Mouse (Mus musculus): ENCODE data around the gene Rnaseh2c. TPM values are rescaled to one million over a fixed set of nuclear protein-coding genes. Genes with fewer than 3 reads are reported as not detected.

The Rnaseh2c gene
- 82.4 and 102 TPM in 2 replicates for polyA plus RNA-seq (2012; ENCODE audit: insufficient read depth, insufficient read length, missing spikeins)

DNA sequence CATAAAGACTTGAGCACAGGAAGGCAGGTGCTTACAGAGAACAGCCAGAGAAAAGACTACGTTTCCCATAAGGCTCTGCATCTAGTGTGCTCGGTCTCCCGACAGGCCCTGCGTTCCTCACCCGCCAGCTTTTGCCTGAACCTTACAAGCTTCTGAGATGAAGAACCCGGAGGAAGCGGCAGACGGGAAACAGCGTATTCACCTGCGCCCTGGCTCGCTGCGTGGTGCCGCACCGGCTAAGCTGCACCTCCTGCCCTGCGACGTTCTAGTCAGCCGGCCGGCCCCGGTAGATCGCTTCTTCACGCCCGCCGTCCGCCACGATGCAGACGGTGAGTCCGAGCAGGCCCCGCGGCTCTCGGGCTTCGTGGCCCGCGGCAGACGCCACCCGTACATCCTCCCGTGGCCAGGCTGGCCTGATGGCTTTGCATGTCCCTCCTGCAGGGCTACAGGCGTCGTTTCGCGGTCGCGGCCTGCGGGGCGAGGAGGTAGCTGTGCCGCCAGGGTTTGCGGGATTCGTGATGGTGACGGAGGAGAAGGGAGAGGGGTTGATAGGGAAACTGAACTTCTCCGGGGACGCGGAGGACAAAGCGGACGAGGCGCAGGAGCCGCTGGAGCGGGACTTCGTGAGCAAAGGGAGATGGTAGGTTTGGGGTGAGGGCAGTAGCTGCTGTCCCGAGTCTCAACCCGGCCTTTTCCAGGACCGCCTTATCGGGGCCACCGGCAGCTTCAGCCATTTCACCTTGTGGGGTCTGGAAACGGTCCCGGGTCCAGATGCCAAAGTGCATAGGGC lies at the start of gene Rnaseh2c:
TSS of gene Rnaseh2c (plus strand) at position 122 of the 790 bp plus-strand sequence.
- Histone ChIP-seq H3K4me1 (ENCODE audit: control insufficient read depth, insufficient read depth, low read length) (peaks cover 17% of the 10 kb centered on the region), H3K27ac (ENCODE audit: insufficient read depth, low read depth, low read length) (peak within 1 kb of the TSS; percentile 39), H3K4me3 (ENCODE audit: insufficient read depth, low read length) (peak within 1 kb of the TSS; percentile 94)
- TF ChIP-seq POLR2A (IDR thresholded peaks at IDR 0.05; ENCODE audit: borderline replicate concordance, low read depth, low read length), result no peak
- TF ChIP-seq CTCF (IDR thresholded peaks at IDR 0.05; ENCODE audit: low read depth, low read length), result no peak

DNA sequence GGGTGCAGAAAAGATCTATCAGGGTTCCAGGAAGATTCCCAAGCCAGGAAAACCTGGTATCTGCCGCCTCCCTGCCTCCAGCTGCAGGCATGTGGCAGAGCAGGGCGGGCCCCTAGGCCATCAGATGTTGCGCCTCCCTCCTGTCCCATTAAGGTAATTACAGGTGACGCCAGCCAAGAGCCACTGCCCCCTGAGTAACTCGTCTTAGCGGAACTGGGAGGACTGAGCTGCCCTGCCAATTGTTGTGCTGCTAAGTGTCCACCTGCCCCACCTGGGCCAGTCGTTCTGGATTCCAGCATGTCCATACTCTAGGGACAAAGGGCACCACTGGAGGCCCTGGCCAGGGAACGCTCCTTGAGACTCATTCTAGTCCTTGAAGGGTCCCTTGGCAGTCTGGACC lies 47.9 kb upstream of the Rnaseh2c start:
- Histone ChIP-seq H3K27ac (ENCODE audit: insufficient read depth, low read depth, low read length) (no peak overlapping the region), H3K4me1 (ENCODE audit: control insufficient read depth, insufficient read depth, low read length) (no peaks in the 10 kb centered on the region), H3K4me3 (ENCODE audit: insufficient read depth, low read length) (no peak overlapping the region)
- TF ChIP-seq POLR2A (IDR thresholded peaks at IDR 0.05; ENCODE audit: borderline replicate concordance, low read depth, low read length), result no peak
- TF ChIP-seq CTCF (IDR thresholded peaks at IDR 0.05; ENCODE audit: low read depth, low read length), result no peak

DNA sequence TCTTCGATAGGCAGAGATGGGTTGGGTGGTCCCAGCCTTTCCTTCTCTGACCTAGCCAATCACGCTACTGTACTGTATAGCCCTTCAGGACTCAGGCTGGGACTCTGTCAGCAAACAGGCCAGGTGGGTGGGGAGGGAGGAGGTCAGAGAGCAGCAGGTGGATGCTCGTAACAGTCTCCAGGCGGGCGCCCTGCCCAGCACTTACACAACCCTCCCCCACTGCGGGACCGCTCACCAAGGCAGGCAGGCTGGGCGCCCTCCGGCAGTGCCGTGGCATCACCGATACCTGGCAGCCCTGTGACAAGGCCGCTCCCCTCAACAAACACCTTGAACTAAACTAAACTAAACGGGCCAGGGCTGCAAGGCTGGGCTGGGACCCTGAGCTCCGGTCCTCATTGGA lies 47.5 kb upstream of the Rnaseh2c start:
- no peaks in the 10 kb centered on the region for H3K4me1 ChIP-seq (ENCODE audit: control insufficient read depth, insufficient read depth, low read length)
- no peak overlapping the region for H3K27ac ChIP-seq (ENCODE audit: insufficient read depth, low read depth, low read length)
- H3K4me3 ChIP-seq (ENCODE audit: insufficient read depth, low read length), result no peak overlapping the region
- TF ChIP-seq CTCF (IDR thresholded peaks at IDR 0.05; ENCODE audit: low read depth, low read length) (no peak), POLR2A (IDR thresholded peaks at IDR 0.05; ENCODE audit: borderline replicate concordance, low read depth, low read length) (no peak)

DNA sequence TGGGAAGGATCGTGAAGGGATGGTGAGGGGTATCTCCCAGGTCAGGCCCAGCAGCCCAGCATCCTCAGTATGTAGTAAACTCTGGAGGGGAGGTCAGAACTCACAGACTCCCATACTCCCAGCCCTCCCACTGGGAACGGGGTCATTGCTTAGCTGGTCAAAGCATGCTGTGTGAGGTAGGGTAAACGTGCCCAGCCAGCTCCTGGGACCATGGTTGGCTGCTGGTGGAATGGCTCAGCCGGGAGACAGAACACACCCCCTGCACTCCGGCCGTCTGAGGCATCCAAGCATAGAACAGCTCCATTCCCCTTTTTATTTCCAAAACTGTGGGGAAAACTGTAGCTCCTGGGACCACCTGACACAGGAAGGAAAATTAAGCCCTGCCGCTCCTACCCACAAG lies 43.5 kb upstream of the Rnaseh2c start:
- TF ChIP-seq CTCF (IDR thresholded peaks at IDR 0.05; ENCODE audit: low read depth, low read length), result no peak
- TF ChIP-seq POLR2A (IDR thresholded peaks at IDR 0.05; ENCODE audit: borderline replicate concordance, low read depth, low read length), result no peak

DNA sequence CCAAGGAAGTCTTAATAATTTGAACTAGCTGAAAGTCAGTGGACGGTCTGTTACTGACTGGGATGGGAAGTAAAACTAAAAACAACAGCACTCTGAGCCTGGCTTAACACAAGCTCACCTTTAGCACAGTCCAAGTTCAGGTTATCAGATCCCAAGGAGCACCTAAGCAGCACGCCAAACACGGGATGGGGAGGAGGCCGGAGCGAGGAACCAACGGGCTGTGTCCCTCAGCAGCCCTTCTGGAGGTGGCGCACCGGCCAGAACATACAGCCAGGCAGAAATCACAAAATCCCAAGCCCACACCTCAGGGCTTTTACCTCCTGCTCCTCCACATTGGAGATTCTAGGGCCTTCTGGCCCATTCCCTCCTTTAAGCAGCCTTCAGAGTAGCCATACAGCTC lies 42.9 kb upstream of the Rnaseh2c start:
- Histone ChIP-seq H3K4me1 (ENCODE audit: control insufficient read depth, insufficient read depth, low read length) (no peaks in the 10 kb centered on the region), H3K27ac (ENCODE audit: insufficient read depth, low read depth, low read length) (no peak overlapping the region), H3K4me3 (ENCODE audit: insufficient read depth, low read length) (no peak overlapping the region)
- TF ChIP-seq CTCF (IDR thresholded peaks at IDR 0.05; ENCODE audit: low read depth, low read length), result no peak
- no peak for TF ChIP-seq POLR2A (IDR thresholded peaks at IDR 0.05; ENCODE audit: borderline replicate concordance, low read depth, low read length)

More for the DNA sequence above, 43.5 kb upstream of the Rnaseh2c start:
- H3K4me1 ChIP-seq (ENCODE audit: control insufficient read depth, insufficient read depth, low read length), result no peaks in the 10 kb centered on the region
- no peak overlapping the region for H3K27ac ChIP-seq (ENCODE audit: insufficient read depth, low read depth, low read length)
- H3K4me3 ChIP-seq (ENCODE audit: insufficient read depth, low read length), result no peak overlapping the region

DNA sequence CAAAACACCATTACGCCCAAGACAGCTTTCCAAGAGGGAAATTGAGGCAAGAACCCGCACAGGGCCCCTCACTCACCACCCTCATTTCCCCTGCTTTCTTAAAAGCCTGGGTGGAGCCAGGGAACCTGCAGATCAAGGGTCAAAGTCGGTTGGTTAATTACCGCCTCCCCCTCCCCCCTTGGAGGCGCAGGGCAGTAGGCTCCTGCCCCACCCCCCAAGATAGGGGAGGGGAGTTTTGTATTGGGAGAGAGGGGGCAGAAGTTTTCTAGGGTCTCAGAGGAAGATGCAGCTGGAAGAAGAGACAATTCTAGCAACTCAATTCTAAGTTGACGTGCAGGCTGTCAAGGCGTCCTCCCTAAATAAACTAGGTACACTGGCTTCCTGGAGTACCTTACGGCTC lies 42.4 kb upstream of the Rnaseh2c start:
- Histone ChIP-seq H3K4me1 (ENCODE audit: control insufficient read depth, insufficient read depth, low read length) (no peaks in the 10 kb centered on the region), H3K27ac (ENCODE audit: insufficient read depth, low read depth, low read length) (no peak overlapping the region), H3K4me3 (ENCODE audit: insufficient read depth, low read length) (no peak overlapping the region)
- TF ChIP-seq POLR2A (IDR thresholded peaks at IDR 0.05; ENCODE audit: borderline replicate concordance, low read depth, low read length), result no peak
- TF ChIP-seq CTCF (IDR thresholded peaks at IDR 0.05; ENCODE audit: low read depth, low read length), result no peak

DNA sequence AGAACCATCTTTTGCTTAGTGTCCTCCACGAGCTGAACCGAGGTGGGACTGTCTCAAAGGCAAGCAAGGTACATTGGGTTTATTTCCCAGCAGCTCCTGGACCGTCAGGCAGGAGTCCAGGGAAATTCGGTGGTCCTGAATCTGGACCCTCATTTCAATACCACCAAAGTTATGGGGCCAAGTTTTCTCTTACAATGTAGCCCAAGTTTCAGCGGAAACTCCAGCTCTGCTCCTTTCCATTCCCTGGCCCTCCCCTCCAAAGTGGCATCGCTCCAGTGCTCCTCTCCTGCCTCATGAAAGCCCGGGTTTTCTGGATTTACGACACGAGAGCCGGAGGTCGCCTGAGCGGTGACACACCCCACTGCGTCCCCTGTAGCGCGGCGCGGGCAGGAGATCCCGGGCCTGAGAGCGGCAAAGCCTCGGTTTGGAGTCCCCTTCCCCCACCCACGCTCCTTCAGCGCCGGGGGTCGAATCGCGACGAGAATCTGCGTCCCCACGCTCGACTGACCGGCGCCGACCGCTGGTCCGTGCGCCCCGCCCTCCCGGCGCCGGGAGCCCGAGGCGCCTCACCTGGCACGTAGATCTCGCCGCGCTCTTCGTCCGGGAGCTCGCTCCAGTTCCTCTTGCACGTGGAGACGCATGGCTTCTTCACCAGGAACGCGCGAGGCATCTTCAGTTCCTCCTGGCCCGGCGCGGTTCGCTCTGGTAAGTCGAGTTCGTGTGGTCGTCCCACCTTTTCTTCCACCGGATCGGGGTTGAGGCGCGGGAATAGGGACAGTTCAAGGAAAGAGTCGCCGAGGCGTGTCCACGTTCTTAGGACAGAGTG lies 41.8 kb upstream of the Rnaseh2c start:
- TF ChIP-seq POLR2A (IDR thresholded peaks at IDR 0.05; ENCODE audit: borderline replicate concordance, low read depth, low read length) (no peak), CTCF (IDR thresholded peaks at IDR 0.05; ENCODE audit: low read depth, low read length) (no peak)
- Histone ChIP-seq H3K4me3 (ENCODE audit: insufficient read depth, low read length) (peak overlapping the region; percentile 28), H3K4me1 (ENCODE audit: control insufficient read depth, insufficient read depth, low read length) (no peaks in the 10 kb centered on the region), H3K27ac (ENCODE audit: insufficient read depth, low read depth, low read length) (no peak overlapping the region)

DNA sequence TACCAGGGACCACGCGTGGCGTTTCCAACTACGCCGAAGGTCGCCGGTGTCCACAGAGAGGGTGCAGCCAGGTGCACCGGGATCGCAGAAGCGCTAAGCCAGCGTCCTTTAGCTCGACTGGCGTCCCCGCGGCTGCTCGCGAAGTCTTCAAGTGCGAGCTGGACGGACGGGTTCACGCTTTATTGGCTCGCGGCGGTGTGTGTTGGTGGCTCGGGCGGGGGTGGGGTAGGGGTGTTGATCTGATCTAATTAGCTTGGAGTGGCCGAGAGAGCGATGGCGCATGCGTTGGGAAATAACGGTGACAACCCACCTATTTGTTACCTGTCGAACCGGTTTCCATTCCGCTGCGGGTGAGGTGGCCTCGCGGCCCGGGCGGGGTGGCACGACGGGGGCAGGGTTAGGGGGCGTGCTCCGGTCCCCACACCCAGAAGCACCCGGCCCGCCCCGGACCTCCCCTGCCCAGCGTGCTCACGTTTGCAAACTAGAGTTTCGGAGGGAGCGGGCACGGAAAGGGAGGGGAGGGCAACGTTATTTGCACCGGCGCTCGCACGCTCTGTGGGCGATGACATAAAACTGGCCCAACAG lies 41.1 kb upstream of the Rnaseh2c start, which contains the start of gene Ovol1:
TSS of gene Ovol1 (minus strand) at position 190 of the 585 bp plus-strand sequence.
- Histone ChIP-seq H3K27ac (ENCODE audit: insufficient read depth, low read depth, low read length) (no peak within 1 kb of the TSS), H3K4me3 (ENCODE audit: insufficient read depth, low read length) (peak within 1 kb of the TSS; percentile 28), H3K4me1 (ENCODE audit: control insufficient read depth, insufficient read depth, low read length) (no peaks in the 10 kb centered on the region)
- no peak for TF ChIP-seq POLR2A (IDR thresholded peaks at IDR 0.05; ENCODE audit: borderline replicate concordance, low read depth, low read length)
- no peak for TF ChIP-seq CTCF (IDR thresholded peaks at IDR 0.05; ENCODE audit: low read depth, low read length)

DNA sequence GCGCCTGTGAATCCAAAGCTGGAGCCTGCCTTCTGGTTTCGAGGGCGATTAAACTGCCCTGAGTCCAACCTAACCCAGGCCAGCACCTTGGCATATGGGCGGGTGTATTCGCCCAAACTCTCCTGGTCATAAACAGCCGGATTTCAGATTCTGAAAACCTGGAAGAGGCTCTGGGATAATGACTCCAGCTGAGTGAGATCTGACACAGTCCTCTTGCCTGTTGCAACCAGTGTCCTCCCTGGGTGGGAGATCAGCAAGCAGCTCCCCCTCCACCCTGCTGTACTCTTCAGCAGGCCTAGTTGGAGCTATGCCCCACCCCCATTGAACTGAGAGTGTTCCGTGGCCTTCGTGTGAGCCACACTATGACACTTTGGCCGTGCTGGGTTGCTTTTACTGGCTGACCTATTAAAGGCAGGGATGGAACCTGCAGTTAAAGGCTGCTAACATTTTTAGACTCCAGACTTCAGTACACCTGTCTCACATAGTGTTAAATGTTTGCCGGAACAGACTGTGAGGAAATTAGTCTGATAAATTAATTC lies 40.4 kb upstream of the Rnaseh2c start:
- Histone ChIP-seq H3K4me3 (ENCODE audit: insufficient read depth, low read length) (no peak overlapping the region), H3K27ac (ENCODE audit: insufficient read depth, low read depth, low read length) (no peak overlapping the region), H3K4me1 (ENCODE audit: control insufficient read depth, insufficient read depth, low read length) (no peaks in the 10 kb centered on the region)
- TF ChIP-seq POLR2A (IDR thresholded peaks at IDR 0.05; ENCODE audit: borderline replicate concordance, low read depth, low read length) (no peak), CTCF (IDR thresholded peaks at IDR 0.05; ENCODE audit: low read depth, low read length) (no peak)

Data from bone marrow macrophage, adult 2 months (primary cell).